Mouse (Mus musculus) erythroblast, embryonic 14.5 days (primary cell): ENCODE measurements at regions not wholly inside any gene's neighbourhood (a gene's known extent, or its start where the extent isn't known, plus 50 kb on each side); places are given as distances from the start of the nearest gene placed in this dataset.
"Not testable (repeated sequence)": the region's sequence is repeated elsewhere in the genome, so short reads cannot be mapped to it uniquely, and the experiment has no call there.

Source experiments
- GATA1 ChIP-seq: IDR thresholded peaks from 2 replicates; pipeline ENCODE4 v1.6.1; 2012; ENCODE audit warnings: low read length, inconsistent platforms, mixed read lengths
- TAL1 ChIP-seq: IDR thresholded peaks from 3 replicates; pipeline ENCODE4 v1.6.1; 2012; ENCODE audit warnings: low read length, inconsistent platforms, mixed read lengths

DNA sequence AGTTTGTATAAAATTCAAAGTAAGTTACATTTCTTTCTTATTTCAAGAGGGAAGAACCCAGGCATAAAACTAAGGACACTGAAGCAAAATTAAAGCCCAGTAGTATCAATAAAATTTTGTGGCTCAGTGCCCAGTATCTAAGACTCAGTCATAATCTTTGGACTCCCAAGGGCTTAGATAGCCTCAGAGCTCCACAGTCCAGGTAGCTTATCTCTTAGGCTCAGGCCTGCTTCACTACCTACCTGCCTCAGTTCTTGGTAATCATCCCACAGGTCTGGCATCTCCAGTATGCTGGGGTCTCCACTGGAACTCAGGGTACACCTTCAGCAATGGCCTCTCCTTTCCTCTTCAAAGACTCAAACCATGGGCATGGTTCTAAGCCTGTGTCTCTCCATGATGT is 530.3 kb downstream of the Dad1 start:
- TF ChIP-seq GATA1, TAL1: not testable (repeated sequence)
